In genomic region chr1:55447661-55448060, GRCm38 (mm10) we compare ENCODE assay signal across 11 mouse cellular contexts. TPM values are rescaled to one million over a fixed set of nuclear protein-coding genes. Genes with fewer than 3 reads are reported as not detected.
DNase-seq lines count a peak whose midpoint lies in the region; ATAC-seq and TF ChIP-seq lines count a peak whose summit lies in the region.
"Had no signal": no experiment of that assay in that cellular context is flagged by ENCODE, and none has a peak within 500 bp of the region (broad histone marks: within the 10 kb centered on the region; RNA-seq: fewer than 3 reads in every experiment).

No protein-coding gene starts in this region.

- intact Hi-C loops in heart, adult 2 months (cut with DNase I): no loop called here

- H3K9me3 ChIP-seq in heart, embryonic 10.5 days: no peaks in the 10 kb centered on the region
- no peaks in the 10 kb centered on the region for H3K9me3 ChIP-seq in liver, embryonic 14.5 days (ENCODE audit: control insufficient read depth, low read length)
- H3K9me3 ChIP-seq in neural tube, embryonic 15.5 days (replicated peaks): no peaks in the 10 kb centered on the region
- H3K9me3 ChIP-seq: embryonic facial prominence, embryonic 12.5 days; stomach, embryonic 15.5 days had no signal

- H3K27ac ChIP-seq in heart, adult 2 months: no peak overlapping the region
- H3K27ac ChIP-seq in heart, embryonic 10.5 days: no peak overlapping the region
- no peak overlapping the region for H3K27ac ChIP-seq in liver, embryonic 14.5 days
- no peak overlapping the region for H3K27ac ChIP-seq in neural tube, embryonic 15.5 days (replicated peaks)
- H3K27ac ChIP-seq: embryonic facial prominence, embryonic 12.5 days; stomach, embryonic 15.5 days had no signal

- no peaks in the 10 kb centered on the region; the same call in 1 of the 2 replicates for H3K4me1 ChIP-seq in heart, adult 2 months (ENCODE audit: control insufficient read depth, insufficient read depth, low read length)
- H3K4me1 ChIP-seq in heart, embryonic 10.5 days: peaks cover 16% of the 10 kb centered on the region
- H3K4me1 ChIP-seq in liver, embryonic 14.5 days (replicated peaks; ENCODE audit: control insufficient read depth in 2 of 2, insufficient read depth in 2 of 2, low read length in 1 of 2): no peaks in the 10 kb centered on the region
- 0 out of 2 replicates have a peak, but pooled peaks cover 3% of the 10 kb centered on the region for H3K4me1 ChIP-seq in neural tube, embryonic 15.5 days
- H3K4me1 ChIP-seq: embryonic facial prominence, embryonic 12.5 days; stomach, embryonic 15.5 days had no signal

- H3K36me3 ChIP-seq in heart, adult 2 months (ENCODE audit: control insufficient read depth, insufficient read depth, low read length): no peaks in the 10 kb centered on the region
- H3K36me3 ChIP-seq in heart, embryonic 10.5 days: no peaks in the 10 kb centered on the region
- no peaks in the 10 kb centered on the region for H3K36me3 ChIP-seq in liver, embryonic 14.5 days (replicated peaks; ENCODE audit: control insufficient read depth, insufficient read depth, low read depth)
- H3K36me3 ChIP-seq in neural tube, embryonic 15.5 days: no peaks in the 10 kb centered on the region
- H3K36me3 ChIP-seq: embryonic facial prominence, embryonic 12.5 days; stomach, embryonic 15.5 days had no signal

- WGBS in heart, adult 2 months: 90% methylated on average over 2 of the region's 2 CpGs
- 82% methylated on average over 2 of the region's 2 CpGs for WGBS in heart, embryonic 10.5 days
- WGBS in liver, embryonic 14.5 days (ENCODE audit: insufficient replicate concordance): 66% methylated on average over 2 of the region's 2 CpGs
- 88% methylated on average over 2 of the region's 2 CpGs for WGBS in neural tube, embryonic 15.5 days

- TF ChIP-seq POLR2A in heart, adult 2 months (IDR thresholded peaks at IDR 0.05; ENCODE audit: insufficient read depth, low read depth, low read length): no peak

- peak; percentile 48 for TF ChIP-seq CTCF in heart, adult 2 months (IDR thresholded peaks at IDR 0.05)
- TF ChIP-seq CTCF in liver, embryonic 14.5 days (IDR thresholded peaks at IDR 0.05; ENCODE audit: low read depth): peak; percentile 62

- no peak for TF ChIP-seq EP300 in heart, adult 2 months (IDR thresholded peaks at IDR 0.05; ENCODE audit: insufficient read depth, low read depth, low read length)
- no peak for TF ChIP-seq EP300 in liver, embryonic 14.5 days (IDR thresholded peaks at IDR 0.05; ENCODE audit: low read depth)

- H3K9ac ChIP-seq in heart, adult 2 months (ENCODE audit: low read depth, low read length): no peak overlapping the region
- H3K9ac ChIP-seq in liver, embryonic 14.5 days (replicated peaks): no peak overlapping the region
- H3K9ac ChIP-seq in neural tube, embryonic 15.5 days (replicated peaks): no peak overlapping the region
- H3K9ac ChIP-seq: embryonic facial prominence, embryonic 12.5 days; stomach, embryonic 15.5 days had no signal

- ATAC-seq in liver, embryonic 14.5 days (ENCODE audit: insufficient read depth): no peak
- ATAC-seq in neural tube, embryonic 15.5 days (ENCODE audit: low FRiP score): no peak

- H3K4me3 ChIP-seq in heart, adult 2 months: no peak overlapping the region
- no peak overlapping the region for H3K4me3 ChIP-seq in heart, embryonic 10.5 days
- no peak overlapping the region for H3K4me3 ChIP-seq in liver, embryonic 14.5 days (ENCODE audit: insufficient read depth in 1 of 2, low read depth in 2 of 2, low read length in 2 of 2)
- H3K4me3 ChIP-seq in neural tube, embryonic 15.5 days (replicated peaks): no peak overlapping the region
- H3K4me3 ChIP-seq: embryonic facial prominence, embryonic 12.5 days; stomach, embryonic 15.5 days had no signal

- no peak for DNase-seq in heart, adult 2 months
- DNase-seq in heart, embryonic 10.5 days (ENCODE audit: low spot score): no peak
- DNase-seq in A20 (ENCODE audit: low read depth, low spot score) (peak; percentile 34), MEL-GATA-1-ER (ENCODE audit: extremely low read depth, low read depth) (peak; percentile 7)
- DNase-seq in liver, embryonic 14.5 days (ENCODE audit: low read depth in 3 of 3, low spot score in 3 of 3): no peak
- no peak for DNase-seq in urinary bladder, postnatal 36 days (ENCODE audit: low spot score in 2 of 2)
- no peak for DNase-seq in cerebellum, postnatal 4 days (ENCODE audit: low spot score in 2 of 2)
- DNase-seq: kidney, adult 8-10 months had no signal

- no peaks in the 10 kb centered on the region for H3K27me3 ChIP-seq in heart, adult 2 months (ENCODE audit: control insufficient read depth, insufficient read depth, low read length)
- H3K27me3 ChIP-seq in heart, embryonic 10.5 days (ENCODE audit: insufficient read depth, poor library complexity, severe bottlenecking): no peaks in the 10 kb centered on the region
- H3K27me3 ChIP-seq in liver, embryonic 14.5 days (ENCODE audit: control insufficient read depth, insufficient read depth, low read length): no peaks in the 10 kb centered on the region
- H3K27me3 ChIP-seq in neural tube, embryonic 15.5 days (replicated peaks): no peaks in the 10 kb centered on the region
- H3K27me3 ChIP-seq: embryonic facial prominence, embryonic 12.5 days; stomach, embryonic 15.5 days had no signal

- H3K79me2 ChIP-seq in heart, adult 2 months (replicated peaks; ENCODE audit: control insufficient read depth, insufficient read depth, low read length): no peaks in the 10 kb centered on the region

- H3K4me2 ChIP-seq in liver, embryonic 14.5 days (ENCODE audit: low read depth): no peak overlapping the region
- no peak overlapping the region for H3K4me2 ChIP-seq in neural tube, embryonic 15.5 days
- H3K4me2 ChIP-seq: embryonic facial prominence, embryonic 12.5 days; stomach, embryonic 15.5 days had no signal

RNA-seq across cellular contexts. Expression of gene Plcl1, which starts 41.9 kb away (rescaled TPM):
- total RNA-seq in heart, adult 2 months (2021): 1 to 10 TPM; 3.0 to 3.1 TPM
- polyA plus RNA-seq in heart, adult 2 months (2012; rRNA removed): 0.86 and 1.5 TPM in 2 replicates
- polyA plus RNA-seq in heart, embryonic 10.5 days (2016; fragmentation: Nextera tagmentation; extraction: Ambion mirVana): 0.60 and 0.77 TPM in 2 replicates
- polyA plus RNA-seq in liver, embryonic 14.5 days (2012; rRNA removed): 0.05 and 0.12 TPM in 2 replicates
- polyA plus RNA-seq in liver, embryonic 14.5 days (2014; fragmentation: Nextera tagmentation; extraction: Ambion mirVana): 0.05 and 0.09 TPM in 2 replicates
- 3.4 and 4.1 TPM in 2 replicates for polyA plus RNA-seq in neural tube, embryonic 15.5 days (2015; fragmentation: Nextera tagmentation; extraction: Ambion mirVana)

Comparison
In these comparisons a context has a peak if more than half of its experiments do, and no peak if none do; other contexts are left out.
1. DNase-seq: peak in A20 (single experiment) and MEL-GATA-1-ER (single experiment); none in heart, adult 2 months (0 of 2), heart, embryonic 10.5 days (single experiment), liver, embryonic 14.5 days (0 of 3), urinary bladder, postnatal 36 days (0 of 2) and cerebellum, postnatal 4 days (0 of 2).